Mouse (Mus musculus): ENCODE results near the gene Htr1d. TPM values are rescaled to one million over a fixed set of nuclear protein-coding genes. Genes with fewer than 3 reads are reported as not detected.

The Htr1d gene
- polyA plus RNA-seq, 1 experiment: not detected

- TF ChIP-seq CTCF (IDR thresholded peaks at IDR 0.05; ENCODE audit: borderline replicate concordance, insufficient read depth, low read length) (no peak), POLR2A (IDR thresholded peaks at IDR 0.05; ENCODE audit: low read depth, low read length) (no peak)
- no peaks in the 10 kb centered on the region for H3K4me1 ChIP-seq (ENCODE audit: control insufficient read depth, insufficient read depth, low read length)
- no peak overlapping the region for H3K27ac ChIP-seq (ENCODE audit: insufficient read depth, low read length)
- H3K4me3 ChIP-seq (ENCODE audit: insufficient read depth, low read length): no peak overlapping the region
Observed at GRCm38 (mm10) chr4:136419386-136419785, 3.9 kb upstream of the Htr1d start.

- Histone ChIP-seq H3K4me3 (ENCODE audit: insufficient read depth, low read length) (peak overlapping the region; percentile 31), H3K4me1 (ENCODE audit: control insufficient read depth, insufficient read depth, low read length) (no peaks in the 10 kb centered on the region), H3K27ac (ENCODE audit: insufficient read depth, low read length) (no peak overlapping the region)
- TF ChIP-seq CTCF (IDR thresholded peaks at IDR 0.05; ENCODE audit: borderline replicate concordance, insufficient read depth, low read length) (no peak), POLR2A (IDR thresholded peaks at IDR 0.05; ENCODE audit: low read depth, low read length) (no peak)
Observed at GRCm38 (mm10) chr4:136424120-136424999, 1.0 kb downstream of the Htr1d start.

GRCm38 (mm10) chr4:136425000-136425288 is 1.6 kb downstream of the Htr1d start:
- Histone ChIP-seq H3K27ac (ENCODE audit: insufficient read depth, low read length) (no peak overlapping the region), H3K4me1 (ENCODE audit: control insufficient read depth, insufficient read depth, low read length) (no peaks in the 10 kb centered on the region), H3K4me3 (ENCODE audit: insufficient read depth, low read length) (peak overlapping the region; percentile 31)
- no peak for TF ChIP-seq POLR2A (IDR thresholded peaks at IDR 0.05; ENCODE audit: low read depth, low read length)
- 0 out of 2 replicates have a peak, but pooled peaks have one; percentile 39 for TF ChIP-seq CTCF (IDR thresholded peaks at IDR 0.05; ENCODE audit: borderline replicate concordance, insufficient read depth, low read length)

GRCm38 (mm10) chr4:136430609-136431375 is 7.5 kb downstream of the Htr1d start:
- Histone ChIP-seq H3K27ac (ENCODE audit: insufficient read depth, low read length) (no peak overlapping the region), H3K4me3 (ENCODE audit: insufficient read depth, low read length) (no peak overlapping the region), H3K4me1 (ENCODE audit: control insufficient read depth, insufficient read depth, low read length) (peaks cover 10% of the 10 kb centered on the region; the same call in 1 of the 2 replicates)
- TF ChIP-seq CTCF (IDR thresholded peaks at IDR 0.05; ENCODE audit: borderline replicate concordance, insufficient read depth, low read length) (no peak), POLR2A (IDR thresholded peaks at IDR 0.05; ENCODE audit: low read depth, low read length) (no peak)

GRCm38 (mm10) chr4:136431376-136431693 is 8.0 kb downstream of the Htr1d start:
- 0 out of 2 replicates have a peak, but pooled peaks have one; percentile 8 for TF ChIP-seq CTCF (IDR thresholded peaks at IDR 0.05; ENCODE audit: borderline replicate concordance, insufficient read depth, low read length)
- TF ChIP-seq POLR2A (IDR thresholded peaks at IDR 0.05; ENCODE audit: low read depth, low read length): no peak
- Histone ChIP-seq H3K4me1 (ENCODE audit: control insufficient read depth, insufficient read depth, low read length) (peaks cover 10% of the 10 kb centered on the region; the same call in 1 of the 2 replicates), H3K4me3 (ENCODE audit: insufficient read depth, low read length) (no peak overlapping the region), H3K27ac (ENCODE audit: insufficient read depth, low read length) (no peak overlapping the region)

GRCm38 (mm10) chr4:136434029-136434428 is 10.7 kb downstream of the Htr1d start:
- Histone ChIP-seq H3K4me1 (ENCODE audit: control insufficient read depth, insufficient read depth, low read length) (peaks cover 10% of the 10 kb centered on the region; the same call in 1 of the 2 replicates), H3K4me3 (ENCODE audit: insufficient read depth, low read length) (no peak overlapping the region), H3K27ac (ENCODE audit: insufficient read depth, low read length) (peak overlapping the region; percentile 43)
- TF ChIP-seq POLR2A (IDR thresholded peaks at IDR 0.05; ENCODE audit: low read depth, low read length): no peak
- TF ChIP-seq CTCF (IDR thresholded peaks at IDR 0.05; ENCODE audit: borderline replicate concordance, insufficient read depth, low read length): no peak

- TF ChIP-seq POLR2A (IDR thresholded peaks at IDR 0.05; ENCODE audit: low read depth, low read length): no peak
- TF ChIP-seq CTCF (IDR thresholded peaks at IDR 0.05; ENCODE audit: borderline replicate concordance, insufficient read depth, low read length): no peak
- Histone ChIP-seq H3K27ac (ENCODE audit: insufficient read depth, low read length) (no peak overlapping the region), H3K4me3 (ENCODE audit: insufficient read depth, low read length) (no peak overlapping the region), H3K4me1 (ENCODE audit: control insufficient read depth, insufficient read depth, low read length) (peaks cover 6% of the 10 kb centered on the region)
Observed at GRCm38 (mm10) chr4:136439106-136439505, 15.8 kb downstream of the Htr1d start.

- Histone ChIP-seq H3K4me3 (ENCODE audit: insufficient read depth, low read length) (no peak overlapping the region), H3K27ac (ENCODE audit: insufficient read depth, low read length) (peak overlapping the region; percentile 77), H3K4me1 (ENCODE audit: control insufficient read depth, insufficient read depth, low read length) (peaks cover 4% of the 10 kb centered on the region; the same call in 1 of the 2 replicates)
- TF ChIP-seq POLR2A (IDR thresholded peaks at IDR 0.05; ENCODE audit: low read depth, low read length): no peak
- TF ChIP-seq CTCF (IDR thresholded peaks at IDR 0.05; ENCODE audit: borderline replicate concordance, insufficient read depth, low read length): no peak
Observed at GRCm38 (mm10) chr4:136441354-136442043, 18.2 kb downstream of the Htr1d start.

- Histone ChIP-seq H3K4me1 (ENCODE audit: control insufficient read depth, insufficient read depth, low read length) (peaks cover 4% of the 10 kb centered on the region; the same call in 1 of the 2 replicates), H3K27ac (ENCODE audit: insufficient read depth, low read length) (no peak overlapping the region), H3K4me3 (ENCODE audit: insufficient read depth, low read length) (no peak overlapping the region)
- no peak for TF ChIP-seq POLR2A (IDR thresholded peaks at IDR 0.05; ENCODE audit: low read depth, low read length)
- TF ChIP-seq CTCF (IDR thresholded peaks at IDR 0.05; ENCODE audit: borderline replicate concordance, insufficient read depth, low read length): no peak
Observed at GRCm38 (mm10) chr4:136444561-136444960, 21.2 kb downstream of the Htr1d start.
